Mouse (Mus musculus) limb, embryonic 14.5 days (tissue): ENCODE data around the gene B3galt1. TPM values are rescaled to one million over a fixed set of nuclear protein-coding genes. Genes with fewer than 3 reads are reported as not detected.

Experiments
- ATAC-seq: fragments of 200-750 bp; cut with Nextera tagmentation; 2 replicates; pipeline ENCODE4 v1.8.0; 2017; ENCODE audit warnings: low read depth, moderate number of reproducible peaks, moderate TSS enrichment; ENCODE audit not compliant: low FRiP score
- DNase-seq: peaks from one replicate; pipeline ENCODE4 v3.0.0-alpha.2; 2015; ENCODE audit warnings: low spot score
- H3K27ac ChIP-seq: fragments of 300-500 bp; sonication (generic); replicated peaks from 2 replicates; pipeline ENCODE4 v1.5.1; 2014; ENCODE audit warnings: low read depth, mild to moderate bottlenecking, low read length, moderate library complexity, mixed read lengths
- H3K27me3 ChIP-seq: fragments of 300-500 bp; sonication (generic); 2 replicates; pipeline ENCODE4 v1.6.1; 2014; ENCODE audit warnings: low read length, mixed read lengths; ENCODE audit not compliant: control insufficient read depth, insufficient read depth
- H3K36me3 ChIP-seq: fragments of 300-500 bp; sonication (generic); 2 replicates; pipeline ENCODE4 v1.6.1; 2014; ENCODE audit warnings: mild to moderate bottlenecking, low read length, moderate library complexity, mixed read lengths; ENCODE audit not compliant: control insufficient read depth, insufficient read depth
- H3K4me1 ChIP-seq: fragments of 300-500 bp; sonication (generic); 2 replicates; pipeline ENCODE4 v1.6.1; 2014; ENCODE audit warnings: antibody characterized with exemption, low read length, mixed read lengths; ENCODE audit not compliant: control insufficient read depth, insufficient read depth
- H3K4me2 ChIP-seq: fragments of 300-500 bp; sonication (generic); replicated peaks from 2 replicates; pipeline ENCODE4 v1.6.1; 2014; ENCODE audit warnings: low read depth, mild to moderate bottlenecking, low read length, moderate library complexity; ENCODE audit not compliant: severe bottlenecking
- H3K4me3 ChIP-seq: fragments of 300-500 bp; sonication (generic); replicated peaks from 2 replicates; pipeline ENCODE4 v1.5.1; 2014; ENCODE audit warnings: low read length
- H3K9ac ChIP-seq: fragments of 300-500 bp; sonication (generic); 2 replicates; pipeline ENCODE4 v1.6.1; 2014; ENCODE audit warnings: mild to moderate bottlenecking, low read depth, low read length, moderate library complexity; ENCODE audit not compliant: severe bottlenecking
- H3K9me3 ChIP-seq: fragments of 300-500 bp; sonication (generic); 2 replicates; pipeline ENCODE4 v1.6.1; 2016; ENCODE audit warnings: low read length; ENCODE audit not compliant: control insufficient read depth
- POLR2A ChIP-seq: fragments of 200-500 bp; IDR thresholded peaks from 2 replicates; pipeline ENCODE4 v1.8.0; 2012; ENCODE audit warnings: inconsistent platforms, mild to moderate bottlenecking, moderate library complexity, borderline replicate concordance; ENCODE audit not compliant: insufficient read depth, insufficient read length; ENCODE audit errors: extremely low read depth
- WGBS: fragments of 180-500 bp; shearing (Covaris S2); extraction: QIAGEN DNeasy Blood & Tissue Kit; methylation state at CpG from one replicate; pipeline ENCODE4 v1.1.7; 2014; 5-methylcytosine and 5-hydroxymethylcytosine counted together
- polyA plus RNA-seq, 2 experiments: library from polyadenylated mRNA; depleted of rRNA in 1 of 2; stranded (reverse) in 1 of 2; unstranded in 1 of 2; fragments of >200 nt; fragmentation: Nextera tagmentation in 1 of 2; extraction: Ambion mirVana in 1 of 2; gene quantifications; 2 replicates each; pipeline versions ENCODE4 v1.2.1 to v1.2.3; 2012 to 2014

B3galt1 gene
- polyA plus RNA-seq, 2 experiments = 2.5 to 8.1 TPM

DNA sequence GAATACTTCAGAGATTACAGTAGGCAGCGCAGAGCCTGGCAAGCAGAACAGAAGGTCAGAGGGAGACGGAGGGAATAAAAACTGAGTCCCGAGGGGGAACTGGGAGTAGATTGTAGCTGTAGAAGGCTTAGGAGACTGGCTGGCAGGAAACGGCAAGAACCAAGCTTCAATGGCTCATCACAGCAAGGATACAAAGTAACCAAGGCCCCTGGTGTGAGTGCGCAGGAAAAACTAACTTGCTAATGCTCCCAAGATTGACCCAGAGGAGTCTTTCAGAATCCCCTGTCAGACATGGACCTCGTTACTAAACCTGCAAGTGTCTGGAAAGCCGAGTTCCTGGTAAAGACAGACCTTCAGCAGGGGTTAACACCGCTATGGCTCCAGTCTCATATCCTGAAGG lies 21.2 kb upstream of the B3galt1 start:
- H3K4me2 ChIP-seq = no peak overlapping the region
- no peaks in the 10 kb centered on the region for H3K36me3 ChIP-seq
- TF ChIP-seq POLR2A = no peak
- WGBS = 54% methylated on average over 8 of the region's 8 CpGs
- H3K27me3 ChIP-seq = no peaks in the 10 kb centered on the region
- DNase-seq (no peak), ATAC-seq (no peak)
- no peaks in the 10 kb centered on the region for H3K9me3 ChIP-seq
- no peak overlapping the region for H3K27ac ChIP-seq
- H3K9ac ChIP-seq = no peak overlapping the region
- H3K4me3 ChIP-seq = no peak overlapping the region
- H3K4me1 ChIP-seq = peaks cover 10% of the 10 kb centered on the region

DNA sequence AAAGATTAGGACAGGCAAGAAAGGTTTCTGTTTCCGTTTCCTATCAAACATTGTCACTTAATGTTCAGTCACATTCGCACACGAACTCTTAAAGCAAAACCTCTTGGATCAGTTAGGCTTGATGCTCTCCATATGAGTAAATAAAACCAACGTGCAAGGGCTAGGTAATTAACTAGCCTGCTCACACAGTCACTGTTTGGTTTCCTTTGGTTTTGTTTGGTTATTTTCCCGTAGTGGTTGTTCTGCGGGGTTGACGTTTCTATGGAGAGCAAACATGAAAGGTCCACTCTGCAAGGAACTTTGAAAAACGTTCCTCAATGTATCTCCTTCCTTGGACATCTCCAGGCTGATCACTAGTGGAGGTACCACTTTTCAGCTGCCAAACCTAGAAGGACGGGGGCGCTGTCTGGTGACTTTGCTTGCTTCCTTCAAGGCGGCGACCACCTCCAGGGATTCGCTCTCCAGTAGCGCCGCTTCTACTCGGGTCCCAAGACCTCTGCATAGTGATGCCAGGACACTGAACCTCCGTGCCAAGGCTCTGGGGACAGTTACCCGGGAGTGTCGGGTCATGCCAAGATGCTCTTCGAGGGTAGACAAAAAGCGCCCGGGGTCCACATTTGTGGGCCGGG lies 706 bp upstream of the B3galt1 start:
- WGBS = 1% methylated on average over 23 of the region's 23 CpGs
- 0 out of 2 replicates have a peak overlapping the region, but pooled peaks have one; percentile 7 for H3K27ac ChIP-seq

DNA sequence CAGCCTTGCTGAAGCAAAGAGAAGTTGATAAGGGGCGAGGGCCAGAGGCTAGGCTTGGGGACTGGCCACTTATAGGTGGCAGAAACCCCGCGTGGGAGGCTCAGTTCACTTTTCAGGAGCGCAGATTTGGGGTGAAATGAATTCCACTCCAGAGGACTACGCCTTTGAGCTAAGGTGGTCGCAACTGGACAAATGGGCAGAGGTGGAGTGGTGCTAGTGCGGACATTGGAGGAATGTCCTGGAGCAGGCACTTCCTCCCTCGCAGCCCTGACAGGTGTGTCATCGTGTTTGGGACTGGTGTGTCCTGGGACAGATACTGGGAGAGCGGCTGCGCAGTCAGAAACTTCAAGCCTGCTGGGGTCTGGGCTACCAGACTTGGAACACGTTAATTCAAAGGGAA lies 895 bp downstream of the B3galt1 start:
- H3K4me1 ChIP-seq = peaks cover 10% of the 10 kb centered on the region; the same call in 1 of the 2 replicates
- no peak overlapping the region for H3K27ac ChIP-seq
- 1% methylated on average over 12 of the region's 12 CpGs for WGBS
- peak overlapping the region; percentile 69 for H3K4me3 ChIP-seq
- no peaks in the 10 kb centered on the region for H3K27me3 ChIP-seq
- H3K9me3 ChIP-seq = no peaks in the 10 kb centered on the region
- DNase-seq = no peak
- no peak for ATAC-seq
- H3K9ac ChIP-seq = peak overlapping the region; percentile 67
- no peaks in the 10 kb centered on the region for H3K36me3 ChIP-seq
- H3K4me2 ChIP-seq = peak overlapping the region; percentile 89
- no peak for TF ChIP-seq POLR2A

More for the DNA sequence above, 706 bp upstream of the B3galt1 start:
- TF ChIP-seq POLR2A = no peak
- H3K36me3 ChIP-seq = no peaks in the 10 kb centered on the region
- H3K9ac ChIP-seq = peak overlapping the region; percentile 67
- H3K4me1 ChIP-seq = peaks cover 10% of the 10 kb centered on the region; the same call in 1 of the 2 replicates
- no peaks in the 10 kb centered on the region for H3K27me3 ChIP-seq
- H3K9me3 ChIP-seq = no peaks in the 10 kb centered on the region
- peak; percentile 55 for DNase-seq
- ATAC-seq = peak; percentile 74
- H3K4me3 ChIP-seq = peak overlapping the region; percentile 69
- H3K4me2 ChIP-seq = peak overlapping the region; percentile 89

DNA sequence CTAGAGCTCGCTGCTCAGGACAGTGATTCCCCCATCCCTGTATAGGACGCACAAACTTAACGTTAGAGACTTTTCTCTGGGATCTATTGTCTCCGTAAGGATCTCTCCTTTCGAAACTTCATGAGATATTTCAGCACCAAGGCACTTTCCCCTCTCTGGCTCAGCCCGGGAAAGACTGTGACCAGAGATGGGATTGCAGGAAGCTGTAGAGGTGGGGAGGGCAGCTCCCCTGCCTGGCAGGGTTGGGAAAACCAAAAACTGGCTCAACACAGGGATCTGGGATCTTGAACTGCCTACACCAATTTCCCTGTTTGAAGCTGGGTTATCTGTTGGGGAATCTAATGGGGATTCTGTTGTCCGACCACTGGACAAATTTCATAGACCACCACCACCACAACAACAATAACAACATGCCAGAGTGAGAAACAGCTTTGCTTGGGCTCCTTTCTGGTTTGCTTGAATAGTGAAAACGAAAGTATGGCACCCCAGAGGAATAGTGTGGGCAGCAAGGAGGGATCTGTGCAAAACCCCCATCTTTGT lies 1.5 kb downstream of the B3galt1 start:
- ATAC-seq = no peak
- H3K4me3 ChIP-seq = peak overlapping the region; percentile 69
- no peaks in the 10 kb centered on the region for H3K27me3 ChIP-seq
- H3K4me2 ChIP-seq = peak overlapping the region; percentile 89
- no peak for DNase-seq
- no peak overlapping the region for H3K9ac ChIP-seq
- H3K9me3 ChIP-seq = no peaks in the 10 kb centered on the region
- H3K36me3 ChIP-seq = no peaks in the 10 kb centered on the region
- H3K4me1 ChIP-seq = peaks cover 10% of the 10 kb centered on the region; the same call in 1 of the 2 replicates
- WGBS = 16% methylated on average over 8 of the region's 8 CpGs
- TF ChIP-seq POLR2A = no peak
- no peak overlapping the region for H3K27ac ChIP-seq

DNA sequence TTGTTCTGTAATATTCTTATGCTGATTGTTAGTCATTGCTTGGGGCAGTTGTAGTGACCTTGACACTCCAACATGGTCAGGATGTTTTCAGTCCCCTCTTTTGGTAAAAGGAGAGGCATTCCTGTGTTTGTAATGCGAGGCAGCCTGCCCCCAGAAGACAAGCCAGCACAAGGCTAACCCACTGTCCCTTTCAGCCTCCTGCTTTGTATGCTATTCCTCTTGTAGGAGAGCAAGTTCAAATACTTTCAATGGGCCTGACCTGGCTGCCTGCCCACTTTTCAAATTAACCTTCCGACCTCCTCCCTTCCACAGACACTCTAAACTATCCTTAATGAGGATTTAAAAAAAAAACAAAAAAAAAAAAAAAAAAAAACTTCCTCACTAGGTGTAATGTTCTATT lies 11.0 kb downstream of the B3galt1 start:
- 53% methylated on average over 2 of the region's 2 CpGs for WGBS
- ATAC-seq (no peak), DNase-seq (no peak)
- no peak for TF ChIP-seq POLR2A
- Histone ChIP-seq H3K4me3 (no peak overlapping the region), H3K9ac (no peak overlapping the region), H3K9me3 (no peaks in the 10 kb centered on the region), H3K27me3 (no peaks in the 10 kb centered on the region), H3K4me1 (no peaks in the 10 kb centered on the region), H3K36me3 (no peaks in the 10 kb centered on the region), H3K4me2 (no peak overlapping the region), H3K27ac (no peak overlapping the region)
